Mouse (Mus musculus): ENCODE data around the gene Tuba1c. TPM values are rescaled to one million over a fixed set of nuclear protein-coding genes. Genes with fewer than 3 reads are reported as not detected.

Tuba1c gene
- total RNA-seq (2022) = 10 to 100 TPM; 32.2 to 40.4 (median 33.3) TPM

GRCm38 (mm10) chr15:99029619-99030584 is at the start of gene Tuba1c:
Gene Tuba1c (plus strand): TSS chr15:99029891.
- DNase-seq (ENCODE audit: low spot score) = peak; percentile 94

DNA sequence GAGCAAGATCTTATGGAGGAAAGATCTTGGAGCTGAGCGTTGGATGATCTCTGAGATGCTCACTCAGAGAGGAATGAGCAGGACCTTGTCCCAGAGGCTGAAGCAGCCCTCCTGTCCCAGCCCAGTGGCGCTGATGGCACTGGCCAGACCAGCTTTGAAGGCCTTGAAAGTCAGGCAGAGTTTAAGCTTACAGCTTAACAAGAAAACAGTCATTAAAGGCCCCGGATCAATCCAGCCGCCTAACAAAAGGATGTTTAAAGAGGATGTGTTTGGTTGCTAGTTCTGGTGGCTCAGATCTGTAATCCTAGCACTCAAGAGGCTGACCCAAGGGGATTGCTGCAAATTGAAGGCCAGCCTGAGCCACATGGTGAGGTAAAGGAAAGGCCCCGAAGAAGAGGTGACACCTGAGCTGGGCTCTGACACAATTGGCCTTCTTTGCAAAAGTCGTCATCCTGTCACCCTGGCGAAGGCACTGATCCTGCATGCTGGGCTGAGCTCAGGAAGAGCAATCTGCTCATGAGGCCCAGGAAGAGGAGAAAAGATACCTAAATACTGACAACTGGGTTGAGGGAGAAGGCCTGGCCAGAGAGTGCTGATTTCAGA is 49.6 kb upstream of the Tuba1c start:
- DNase-seq (ENCODE audit: low spot score) = no peak

GRCm38 (mm10) chr15:98982100-98982499 is 47.6 kb upstream of the Tuba1c start:
- no peak for DNase-seq (ENCODE audit: low spot score)

- no peak for DNase-seq (ENCODE audit: low spot score)
Measured at GRCm38 (mm10) chr15:98983431-98984081, 46.1 kb upstream of the Tuba1c start.

DNA sequence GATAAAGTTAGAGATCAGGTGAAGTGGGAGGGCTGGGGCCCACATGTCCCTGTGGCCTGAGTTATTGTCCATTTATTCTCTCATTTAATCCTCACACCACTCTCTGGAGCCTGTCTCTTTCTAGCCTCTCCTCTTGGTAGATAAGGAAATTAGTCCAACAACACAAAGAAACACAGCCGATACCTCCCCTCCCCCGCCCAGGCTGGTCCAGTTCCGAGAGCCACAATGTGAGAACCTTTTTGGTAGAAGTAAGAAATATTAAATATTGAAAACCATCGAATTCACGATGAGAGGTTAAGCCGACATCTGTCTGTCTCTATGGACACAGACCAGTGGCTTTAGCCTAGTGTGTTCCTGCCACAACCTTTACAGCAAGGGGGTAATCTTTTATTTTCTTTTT is 45.0 kb upstream of the Tuba1c start:
- no peak for DNase-seq (ENCODE audit: low spot score)

DNA sequence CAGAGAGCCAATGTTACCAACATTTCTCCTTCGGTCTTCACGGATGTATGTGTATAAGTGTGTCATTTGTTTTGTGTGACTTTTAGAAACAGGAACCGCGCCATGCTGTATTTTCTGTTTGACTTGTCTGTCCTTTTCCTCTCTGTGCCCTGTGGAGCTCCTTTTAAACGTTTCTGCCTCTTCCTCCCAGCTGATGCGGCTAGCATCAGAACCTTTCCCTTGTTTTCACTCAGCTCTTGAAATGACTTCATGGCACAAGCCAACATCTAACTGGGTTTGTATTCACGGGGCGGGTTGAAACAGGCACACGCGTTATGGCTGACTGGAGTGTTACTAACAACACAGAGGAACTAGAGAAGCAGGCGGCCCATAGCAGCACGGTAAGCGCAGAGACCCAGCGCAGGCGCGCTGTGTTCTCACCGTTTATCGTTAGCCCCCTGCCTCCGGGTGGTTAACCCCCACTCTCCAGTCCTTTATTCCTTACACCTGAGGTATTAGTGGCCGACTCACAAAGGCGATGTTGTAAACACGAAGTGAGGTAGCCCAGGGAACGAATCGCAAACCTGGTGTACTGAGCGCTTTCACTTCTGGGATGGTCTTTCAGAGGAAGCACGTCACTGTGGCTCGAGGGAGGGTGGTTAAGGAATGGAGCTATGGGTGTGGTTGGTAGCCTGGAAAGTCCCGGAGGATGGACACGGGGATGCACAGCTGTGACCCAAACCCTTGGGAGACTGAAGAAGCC is 44.3 kb upstream of the Tuba1c start:
- peak; percentile 94 for DNase-seq (ENCODE audit: low spot score)

- no peak for DNase-seq (ENCODE audit: low spot score)
Measured at GRCm38 (mm10) chr15:98985982-98986715, 43.5 kb upstream of the Tuba1c start.

DNA sequence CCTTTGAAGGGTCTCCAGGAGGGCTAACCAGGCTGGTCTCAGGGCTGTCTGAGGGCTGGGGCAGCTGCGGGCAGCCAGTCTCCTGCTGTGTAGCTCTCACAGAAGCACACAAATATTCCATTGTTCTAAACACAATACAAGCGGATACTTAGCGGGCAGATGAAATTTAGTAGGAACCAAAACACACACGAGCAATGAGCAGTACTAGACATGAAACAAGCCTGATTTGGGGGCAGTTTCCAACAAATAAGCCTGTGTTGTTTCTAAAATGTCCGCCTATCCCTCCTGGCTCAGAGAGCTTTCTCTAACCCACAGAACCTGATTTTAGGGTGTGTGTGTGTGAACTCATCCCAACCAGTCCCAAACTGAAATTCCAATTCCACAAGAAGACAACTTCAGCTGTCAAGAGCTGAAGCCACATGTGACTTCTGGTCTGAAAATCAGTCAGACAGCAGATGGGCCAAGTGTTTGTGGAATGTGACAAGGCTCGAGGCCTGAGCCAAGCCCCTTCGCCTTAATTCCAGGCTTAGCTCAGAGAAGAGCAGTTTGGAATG is 42.5 kb upstream of the Tuba1c start:
- no peak for DNase-seq (ENCODE audit: low spot score)

GRCm38 (mm10) chr15:98987661-98988181 is 42.0 kb upstream of the Tuba1c start:
- no peak for DNase-seq (ENCODE audit: low spot score)

DNA sequence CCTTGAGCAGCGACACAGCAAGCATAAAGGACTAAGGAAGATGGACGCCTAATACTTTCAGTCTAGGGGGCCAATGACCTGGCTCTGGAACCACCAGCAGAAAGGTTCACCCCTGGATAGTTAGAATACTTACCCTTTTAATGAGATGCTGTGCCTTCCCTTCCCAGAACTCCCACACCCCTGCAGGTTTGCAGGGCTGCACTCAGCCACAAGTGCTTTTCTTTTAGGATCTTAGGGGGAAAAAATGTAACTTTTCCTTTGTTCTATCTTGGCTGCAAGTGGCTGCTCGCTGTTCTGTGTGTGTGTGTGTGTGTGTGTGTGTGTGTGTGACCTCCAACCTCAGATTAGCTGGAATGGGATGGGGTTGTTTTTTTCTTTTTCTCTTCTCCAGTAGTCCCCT is 40.9 kb upstream of the Tuba1c start:
- DNase-seq (ENCODE audit: low spot score) = no peak

- no peak for DNase-seq (ENCODE audit: low spot score)
Measured at GRCm38 (mm10) chr15:98989701-98990430, 39.8 kb upstream of the Tuba1c start.

GRCm38 (mm10) chr15:98990669-98991539 is 38.8 kb upstream of the Tuba1c start:
- DNase-seq (ENCODE audit: low spot score) = no peak

DNA sequence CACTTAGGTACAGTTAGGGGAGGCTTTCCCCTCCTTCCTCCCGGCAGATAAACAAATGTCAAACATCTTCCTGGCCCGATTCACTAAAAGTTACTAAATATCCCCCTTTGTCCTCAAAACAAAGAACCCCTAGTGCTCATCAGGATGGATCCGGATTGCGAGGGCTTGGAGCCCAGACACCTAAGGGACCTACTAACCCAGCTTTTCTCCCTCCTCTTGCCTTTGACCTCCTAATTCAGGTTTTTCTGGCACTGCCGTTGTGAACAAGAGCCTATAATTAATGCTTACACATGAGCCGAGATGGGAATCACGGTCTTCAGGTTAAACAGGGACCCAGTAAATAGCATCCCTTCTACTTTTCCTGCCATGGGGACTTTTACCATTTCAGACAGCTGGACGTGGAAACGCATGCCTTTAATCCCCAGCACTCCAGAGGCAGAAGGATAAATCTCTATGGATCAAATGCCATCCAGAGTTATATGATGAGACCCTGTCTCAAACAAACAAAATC is 38.1 kb upstream of the Tuba1c start:
- no peak for DNase-seq (ENCODE audit: low spot score)

DNA sequence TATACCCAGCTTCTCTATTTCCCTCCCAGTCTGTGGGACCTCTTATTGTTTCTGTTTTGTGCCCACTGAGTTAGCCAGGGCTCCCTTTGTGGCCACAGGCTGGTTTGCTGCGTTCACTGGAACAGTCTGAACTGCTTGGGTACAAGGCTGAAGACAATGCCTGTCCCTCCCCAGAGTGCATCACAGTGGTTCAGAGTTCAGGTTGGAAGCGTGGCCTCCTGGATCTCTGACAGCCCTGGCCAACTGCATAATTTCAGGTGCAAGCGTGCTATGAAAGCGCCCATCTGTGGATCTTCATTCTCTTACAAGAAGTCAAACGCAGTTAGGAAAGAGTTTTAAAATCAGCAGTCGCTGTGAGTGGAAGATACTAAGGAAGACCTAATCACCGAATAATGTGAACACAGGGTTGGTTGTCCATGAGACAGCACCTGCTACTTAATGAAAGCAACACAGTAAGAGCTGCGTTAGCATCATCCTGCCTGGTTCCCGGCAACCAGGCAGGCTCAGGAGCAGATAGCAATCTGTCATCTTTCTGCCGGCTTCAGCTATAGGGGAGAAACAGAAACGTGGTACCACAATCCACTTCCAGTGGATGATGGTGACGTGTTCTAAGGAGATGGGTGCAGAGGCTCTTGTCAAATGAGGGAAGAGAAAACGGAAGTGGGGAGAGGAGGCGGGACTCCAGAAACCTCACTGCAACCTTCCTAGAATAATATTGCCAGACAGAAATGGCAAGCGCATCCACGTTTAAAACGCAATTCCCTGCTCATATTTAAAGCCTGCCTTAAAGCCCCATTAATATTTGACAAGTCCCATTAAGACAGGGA is 37.4 kb upstream of the Tuba1c start:
- DNase-seq (ENCODE audit: low spot score) = peak; percentile 74

DNA sequence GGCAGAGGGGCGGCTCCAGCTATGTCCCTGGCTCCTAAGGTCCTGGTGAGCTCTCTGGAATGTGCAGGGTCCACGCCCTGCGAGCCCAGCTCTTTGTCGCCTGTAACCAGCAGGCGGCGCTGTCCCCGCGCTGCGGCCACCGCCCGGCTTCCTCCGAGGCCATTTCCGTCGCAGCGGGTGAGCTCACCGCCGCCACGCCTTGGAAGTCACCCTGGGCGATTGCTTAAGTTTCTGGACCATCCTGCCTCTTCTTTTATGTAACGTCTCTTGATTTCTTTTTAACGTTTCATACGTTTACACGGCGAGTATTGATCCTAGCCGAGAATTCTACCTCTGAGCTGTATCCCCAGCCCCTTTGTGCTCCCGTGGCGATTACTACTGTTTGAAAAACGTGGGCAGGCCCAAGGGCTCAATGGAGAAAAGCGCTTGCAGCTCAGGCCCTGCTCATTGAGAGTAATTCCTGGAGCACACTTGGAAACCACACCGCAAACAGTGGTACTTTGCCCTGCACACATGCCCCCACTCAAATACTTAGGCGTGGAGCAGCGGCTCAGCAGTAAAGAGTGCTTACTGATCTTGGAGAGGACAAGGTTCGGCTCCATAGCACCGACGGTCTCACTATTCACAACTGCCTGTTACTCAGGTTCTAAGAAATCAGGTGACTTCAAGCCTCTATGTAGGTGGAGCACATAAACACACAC is 36.4 kb upstream of the Tuba1c start:
- peak; percentile 95 for DNase-seq (ENCODE audit: low spot score)

GRCm38 (mm10) chr15:98993865-98994264 is 35.8 kb upstream of the Tuba1c start:
- peak; percentile 90 for DNase-seq (ENCODE audit: low spot score)

DNA sequence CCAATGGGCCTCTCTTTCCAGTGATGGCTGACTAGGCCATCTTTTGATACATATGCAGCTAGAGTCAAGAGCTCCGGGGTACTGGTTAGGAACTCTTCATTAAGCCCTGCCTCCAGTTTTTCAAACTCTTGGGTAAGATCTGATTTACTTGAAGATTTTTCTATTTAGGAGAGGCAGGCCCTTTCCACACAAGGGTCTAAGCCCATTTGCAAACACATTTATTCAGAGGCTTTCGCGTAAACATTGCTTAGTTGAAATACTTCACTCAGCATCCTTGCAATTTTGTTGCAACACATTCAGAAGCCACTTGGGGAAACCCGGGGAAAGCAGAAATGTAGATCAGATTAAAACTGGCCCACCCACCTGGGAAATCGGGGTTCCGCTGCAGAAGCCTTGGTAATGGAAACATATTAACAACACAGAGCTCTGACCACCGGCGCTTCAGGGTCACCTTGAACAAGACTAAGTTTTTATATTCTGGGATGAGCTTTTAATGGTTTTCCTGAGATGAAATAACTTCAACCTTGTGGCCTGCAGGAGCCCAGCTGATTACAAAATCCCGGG is 34.7 kb upstream of the Tuba1c start:
- no peak for DNase-seq (ENCODE audit: low spot score)
